Mouse (Mus musculus): ENCODE results near the gene Ndrg3. TPM values are rescaled to one million over a fixed set of nuclear protein-coding genes. Genes with fewer than 3 reads are reported as not detected.
"Not testable (repeated sequence)": the region's sequence is repeated elsewhere in the genome, so short reads cannot be mapped to it uniquely, and the experiment has no call there.

Ndrg3 gene
- total RNA-seq, 2 experiments from 2014 or later = 26.6 to 29.3 TPM

- ATAC-seq (replicated peaks; ENCODE audit: low FRiP score, low TSS enrichment, poor library complexity, severe bottlenecking) = no peak
These were observed 37.4 kb downstream of the Ndrg3 start for GRCm38 (mm10) chr2:156954463-156954862.

GRCm38 (mm10) chr2:156951301-156952094 lies 40.4 kb downstream of the Ndrg3 start:
- ATAC-seq (replicated peaks; ENCODE audit: low FRiP score, low TSS enrichment, poor library complexity, severe bottlenecking) = no peak

GRCm38 (mm10) chr2:156950816-156951215 lies 41.0 kb downstream of the Ndrg3 start:
- no peak for ATAC-seq (replicated peaks; ENCODE audit: low FRiP score, low TSS enrichment, poor library complexity, severe bottlenecking)

GRCm38 (mm10) chr2:156941523-156941922 lies 50.3 kb downstream of the Ndrg3 start:
- ATAC-seq (replicated peaks; ENCODE audit: low FRiP score, low TSS enrichment, poor library complexity, severe bottlenecking) = not testable (repeated sequence)

- ATAC-seq (replicated peaks; ENCODE audit: low FRiP score, low TSS enrichment, poor library complexity, severe bottlenecking) = not testable (repeated sequence)
These were observed 51.9 kb downstream of the Ndrg3 start for GRCm38 (mm10) chr2:156939926-156940325.

GRCm38 (mm10) chr2:156937795-156938194 lies 54.1 kb downstream of the Ndrg3 start:
- no peak for ATAC-seq (replicated peaks; ENCODE audit: low FRiP score, low TSS enrichment, poor library complexity, severe bottlenecking)

GRCm38 (mm10) chr2:156935005-156935404 lies 56.9 kb downstream of the Ndrg3 start:
- no peak for ATAC-seq (replicated peaks; ENCODE audit: low FRiP score, low TSS enrichment, poor library complexity, severe bottlenecking)

- ATAC-seq (replicated peaks; ENCODE audit: low FRiP score, low TSS enrichment, poor library complexity, severe bottlenecking) = no peak
These were observed 58.4 kb downstream of the Ndrg3 start for GRCm38 (mm10) chr2:156933426-156933825.

GRCm38 (mm10) chr2:156931421-156931820 lies 60.4 kb downstream of the Ndrg3 start:
- no peak for ATAC-seq (replicated peaks; ENCODE audit: low FRiP score, low TSS enrichment, poor library complexity, severe bottlenecking)

GRCm38 (mm10) chr2:156930549-156930948 lies 61.3 kb downstream of the Ndrg3 start:
- no peak for ATAC-seq (replicated peaks; ENCODE audit: low FRiP score, low TSS enrichment, poor library complexity, severe bottlenecking)

GRCm38 (mm10) chr2:156929519-156930120 lies 62.2 kb downstream of the Ndrg3 start:
- no peak for ATAC-seq (replicated peaks; ENCODE audit: low FRiP score, low TSS enrichment, poor library complexity, severe bottlenecking)

- no peak for ATAC-seq (replicated peaks; ENCODE audit: low FRiP score, low TSS enrichment, poor library complexity, severe bottlenecking)
These were observed 63.2 kb downstream of the Ndrg3 start for GRCm38 (mm10) chr2:156928606-156929005.

GRCm38 (mm10) chr2:156927663-156928062 lies 64.2 kb downstream of the Ndrg3 start:
- ATAC-seq (replicated peaks; ENCODE audit: low FRiP score, low TSS enrichment, poor library complexity, severe bottlenecking) = no peak

GRCm38 (mm10) chr2:156925611-156926010 lies 66.2 kb downstream of the Ndrg3 start:
- ATAC-seq (replicated peaks; ENCODE audit: low FRiP score, low TSS enrichment, poor library complexity, severe bottlenecking) = not testable (repeated sequence)

GRCm38 (mm10) chr2:156925075-156925474 lies 66.8 kb downstream of the Ndrg3 start:
- ATAC-seq (replicated peaks; ENCODE audit: low FRiP score, low TSS enrichment, poor library complexity, severe bottlenecking) = not testable (repeated sequence)

GRCm38 (mm10) chr2:156924210-156924898 lies 67.5 kb downstream of the Ndrg3 start:
- peak; percentile 62; the same call in 1 of the 2 replicates for ATAC-seq (replicated peaks; ENCODE audit: low FRiP score, low TSS enrichment, poor library complexity, severe bottlenecking)

GRCm38 (mm10) chr2:156923057-156923456 lies 68.8 kb downstream of the Ndrg3 start:
- ATAC-seq (replicated peaks; ENCODE audit: low FRiP score, low TSS enrichment, poor library complexity, severe bottlenecking) = no peak

GRCm38 (mm10) chr2:156919796-156920195 lies 72.1 kb downstream of the Ndrg3 start:
- no peak for ATAC-seq (replicated peaks; ENCODE audit: low FRiP score, low TSS enrichment, poor library complexity, severe bottlenecking)

GRCm38 (mm10) chr2:156919191-156919590 lies 72.7 kb downstream of the Ndrg3 start:
- not testable (repeated sequence) for ATAC-seq (replicated peaks; ENCODE audit: low FRiP score, low TSS enrichment, poor library complexity, severe bottlenecking)

GRCm38 (mm10) chr2:156918562-156918961 lies 73.3 kb downstream of the Ndrg3 start:
- ATAC-seq (replicated peaks; ENCODE audit: low FRiP score, low TSS enrichment, poor library complexity, severe bottlenecking) = 0 out of 2 replicates have a peak, but pooled peaks have one; percentile 39
